Mouse (Mus musculus): ENCODE results near the gene Vmn1r23.
"Not testable (repeated sequence)": the region's sequence is repeated elsewhere in the genome, so short reads cannot be mapped to it uniquely, and the experiment has no call there.

Vmn1r23 gene

GRCm38 (mm10) chr6:57926738-57927137 is at the start of gene Vmn1r23:
TSS of gene Vmn1r23 (minus strand) at chr6:57926838.
- no peak for DNase-seq (ENCODE audit: low read depth, low spot score)

DNA sequence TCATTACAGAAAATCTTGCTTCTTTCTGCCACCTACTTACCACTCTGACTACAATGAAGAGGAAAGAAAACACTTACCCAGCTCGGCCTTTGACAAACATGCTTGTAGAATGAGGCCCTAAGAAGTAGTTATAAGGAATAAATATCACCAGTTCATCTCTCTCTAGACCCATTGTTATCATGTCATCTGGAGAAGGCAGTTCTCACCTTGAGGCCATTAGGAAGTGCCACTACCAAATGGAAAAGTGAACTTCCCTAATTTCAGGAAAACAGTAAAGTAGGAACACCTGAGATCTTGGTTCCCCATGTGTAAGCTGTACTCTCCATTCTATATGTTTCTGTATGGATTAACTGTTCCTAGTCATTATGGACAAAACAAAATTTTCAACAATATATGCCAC is 34.8 kb upstream of the Vmn1r23 start, which contains the start of gene Vmn1r24:
TSS of gene Vmn1r24 (minus strand) at position 101 of the 400 bp plus-strand sequence.
- DNase-seq (ENCODE audit: low read depth, low spot score), result not testable (repeated sequence)

- DNase-seq (ENCODE audit: low read depth, low spot score), result no peak
These were observed 18.7 kb downstream of the Vmn1r23 start, which contains the start of gene Vmn1r22 for GRCm38 (mm10) chr6:57907928-57908327. TSS of gene Vmn1r22 (minus strand) at chr6:57908028.

All from ZHBTc4 (cell line).